Mouse (Mus musculus): ENCODE data around the gene Lyrm4. TPM values are rescaled to one million over a fixed set of nuclear protein-coding genes. Genes with fewer than 3 reads are reported as not detected.

Lyrm4 gene
- total and polyA plus RNA-seq, 3 experiments, result 10.9 to 27.0 (median 26.3) TPM

DNA sequence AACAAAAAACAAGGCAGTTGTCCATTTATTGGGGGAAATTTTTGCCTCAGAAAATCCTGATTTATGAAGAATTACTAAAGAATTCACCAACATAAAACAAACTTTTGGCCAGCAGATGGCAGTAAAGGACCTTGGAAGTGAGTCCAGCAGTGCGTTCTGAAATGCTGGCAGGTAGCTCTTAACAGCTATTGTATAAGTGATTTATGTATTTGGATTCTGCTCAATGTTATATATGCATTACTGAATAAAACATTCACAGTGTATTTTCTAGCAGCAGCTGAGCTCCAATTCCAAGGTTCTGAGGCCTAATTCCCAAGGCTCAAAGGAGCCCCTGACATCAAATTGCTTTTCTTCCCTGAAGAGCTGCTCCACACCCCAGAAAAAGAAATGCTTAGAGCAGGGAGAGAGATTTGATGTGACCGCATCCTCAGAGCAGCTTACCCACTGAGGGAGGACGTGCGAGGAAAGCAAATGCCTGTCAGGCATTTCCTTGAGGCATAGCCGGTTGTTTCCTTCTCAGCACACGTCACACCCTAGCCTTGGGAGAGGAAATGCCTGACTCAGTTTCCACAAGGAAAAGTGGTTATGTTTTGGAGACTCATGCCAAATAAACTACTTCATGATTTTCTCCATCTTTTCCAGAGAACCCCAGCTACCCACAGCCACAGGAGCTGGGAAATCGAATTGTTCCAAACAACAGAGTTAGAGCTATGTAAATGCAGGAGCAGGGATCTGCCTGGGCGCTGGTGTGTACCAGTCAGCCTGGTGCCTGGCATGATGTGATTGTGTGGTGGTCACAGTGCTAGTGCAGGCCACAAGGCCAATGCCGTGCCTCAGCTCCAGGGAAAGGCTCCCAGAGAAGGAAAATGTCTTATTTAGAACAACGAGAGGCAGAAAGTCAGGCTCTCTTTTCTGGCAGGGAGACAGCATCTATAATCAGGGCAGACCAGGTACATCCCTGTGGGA, 97.7 kb downstream of the Lyrm4 start:
- Histone ChIP-seq H3K4me3 (replicated peaks in 1 of 3; ENCODE audit: low read depth in 2 of 3, low read length in 2 of 3, poor library complexity in 1 of 3) (no peak overlapping the region), H3K27me3 (replicated peaks) (no peaks in the 10 kb centered on the region), H3K27ac (ENCODE audit: insufficient read depth, low read depth) (no peak overlapping the region), H3K9me3 (replicated peaks; ENCODE audit: low read length) (no peaks in the 10 kb centered on the region), H3K4me1 (ENCODE audit: control insufficient read depth in 1 of 2, insufficient read depth in 2 of 2) (peaks cover 3 to 23% of the 10 kb centered on the region in 2 experiments; a peak in 3 of 4 replicates), H3K9ac (ENCODE audit: insufficient read depth, low read depth) (no peak overlapping the region), H3K79me2 (replicated peaks; ENCODE audit: control insufficient read depth, extremely low read depth, insufficient read depth, poor library complexity, severe bottlenecking) (0 out of 2 replicates have a peak, but pooled peaks cover 4% of the 10 kb centered on the region), H3K36me3 (replicated peaks in 1 of 2; ENCODE audit: control insufficient read depth in 1 of 2, insufficient read depth in 1 of 2, low read length in 1 of 2) (peaks cover 0 to 33% of the 10 kb centered on the region in 2 experiments), H3K4me2 (ENCODE audit: insufficient read depth, low read depth, poor library complexity, severe bottlenecking) (no peak overlapping the region)
- dilution Hi-C loops (cut with MboI; ENCODE audit: extremely low pct_ligation_motif_present, extremely low pct_unique_long_range_greater_than_20kb, low sequenced_read_pairs) (no loop called here), in situ Hi-C loops (cut with MboI; ENCODE audit: low pct_ligation_motif_present, low pct_unique_long_range_greater_than_20kb, low sequenced_read_pairs) (loop anchor here (10.0 to 25.0 kb wide), 2 partner anchors 95 to 268 kb away; partner anchors contain the start of genes Fars2 and Lyrm4)
- DNase-seq (ENCODE audit: extremely low read depth), result peak; percentile 77
- TF ChIP-seq ZC3H11A (IDR thresholded peaks at IDR 0.05; ENCODE audit: low read depth, low read length) (peak; percentile 79), USF2 (conservative IDR thresholded peaks at IDR 0.05; ENCODE audit: low read depth, low read length) (no peak), SMC3 (IDR thresholded peaks at IDR 0.05; ENCODE audit: low read depth, low read length) (peak; percentile 85), CTCF (conservative IDR thresholded peaks at IDR 0.05 in 1 of 2, IDR thresholded peaks at IDR 0.05 in 1 of 2; ENCODE audit: low read depth in 2 of 2, low read length in 2 of 2) (peak; percentile 7 to 81; a peak in 2 of 4 replicates)

- Histone ChIP-seq H3K9me3 (replicated peaks; ENCODE audit: low read length) (no peaks in the 10 kb centered on the region), H3K27ac (ENCODE audit: insufficient read depth, low read depth) (no peak overlapping the region), H3K79me2 (replicated peaks; ENCODE audit: control insufficient read depth, extremely low read depth, insufficient read depth, poor library complexity, severe bottlenecking) (0 out of 2 replicates have a peak, but pooled peaks cover 4% of the 10 kb centered on the region), H3K4me3 (replicated peaks in 1 of 3; ENCODE audit: low read depth in 2 of 3, low read length in 2 of 3, poor library complexity in 1 of 3) (no peak overlapping the region), H3K4me1 (ENCODE audit: control insufficient read depth in 1 of 2, insufficient read depth in 2 of 2) (peaks cover 3 to 22% of the 10 kb centered on the region in 2 experiments; a peak in 3 of 4 replicates), H3K27me3 (replicated peaks) (no peaks in the 10 kb centered on the region), H3K4me2 (ENCODE audit: insufficient read depth, low read depth, poor library complexity, severe bottlenecking) (no peak overlapping the region), H3K9ac (ENCODE audit: insufficient read depth, low read depth) (no peak overlapping the region), H3K36me3 (replicated peaks in 1 of 2; ENCODE audit: control insufficient read depth in 1 of 2, insufficient read depth in 1 of 2, low read length in 1 of 2) (peaks cover 0 to 34% of the 10 kb centered on the region in 2 experiments)
- TF ChIP-seq JUN (IDR thresholded peaks at IDR 0.05; ENCODE audit: insufficient read depth, low read depth, low read length) (no peak), CHD1 (IDR thresholded peaks at IDR 0.05; ENCODE audit: low read depth, low read length) (no peak), MEF2A (IDR thresholded peaks at IDR 0.05; ENCODE audit: borderline replicate concordance, low read depth, low read length) (no peak), SMC3 (IDR thresholded peaks at IDR 0.05; ENCODE audit: low read depth, low read length) (no peak), SIN3A (IDR thresholded peaks at IDR 0.05; ENCODE audit: low read length) (no peak), RAD21 (IDR thresholded peaks at IDR 0.05; ENCODE audit: low read depth, low read length) (no peak), ELF1 (IDR thresholded peaks at IDR 0.05; ENCODE audit: low read depth, low read length) (no peak), TBP (conservative IDR thresholded peaks at IDR 0.05; ENCODE audit: low read depth, low read length) (no peak), ZKSCAN1 (IDR thresholded peaks at IDR 0.05; ENCODE audit: borderline replicate concordance, low read depth, low read length) (no peak), BHLHE40 (IDR thresholded peaks at IDR 0.05; ENCODE audit: low read depth, low read length) (no peak), KAT2A (IDR thresholded peaks at IDR 0.05; ENCODE audit: insufficient replicate concordance, low read length) (no peak), UBTF (IDR thresholded peaks at IDR 0.05; ENCODE audit: low read depth, low read length) (no peak), POLR2A (IDR thresholded peaks at IDR 0.05; ENCODE audit: low read depth, low read length) (no peak), MXI1 (IDR thresholded peaks at IDR 0.05; ENCODE audit: low read depth, low read length) (no peak), USF1 (IDR thresholded peaks at IDR 0.05; ENCODE audit: low read depth, low read length) (no peak), IRF4 (IDR thresholded peaks at IDR 0.05; ENCODE audit: low read depth, low read length) (no peak)
- DNase-seq (ENCODE audit: extremely low read depth), result no peak
- in situ Hi-C loops (cut with MboI; ENCODE audit: low pct_ligation_motif_present, low pct_unique_long_range_greater_than_20kb, low sequenced_read_pairs), result loop anchor here (25.0 kb wide), 1 partner anchor 269 kb away; no protein-coding TSS in a partner anchor
- dilution Hi-C loops (cut with MboI; ENCODE audit: extremely low pct_ligation_motif_present, extremely low pct_unique_long_range_greater_than_20kb, low sequenced_read_pairs), result no loop called here
Measured at GRCm38 (mm10) chr13:36018017-36018416, 99.3 kb downstream of the Lyrm4 start.
